Mouse (Mus musculus): ENCODE measurements at regions not wholly inside any gene's neighbourhood (a gene's known extent, or its start where the extent isn't known, plus 50 kb on each side); places are given as distances from the start of the nearest gene placed in this dataset.
"Not testable (repeated sequence)": the region's sequence is repeated elsewhere in the genome, so short reads cannot be mapped to it uniquely, and the experiment has no call there.

- no peak for DNase-seq
Measured at GRCm38 (mm10) chr16:82430384-82430783, 397.8 kb upstream of the Gm21833 start.

- DNase-seq: no peak
Measured at GRCm38 (mm10) chr16:82431075-82431474, 397.1 kb upstream of the Gm21833 start.

GRCm38 (mm10) chr16:82431811-82432210, 396.4 kb upstream of the Gm21833 start:
- peak in 1 of 2 experiments; percentile 4 for DNase-seq

GRCm38 (mm10) chr16:82460872-82461271, 367.3 kb upstream of the Gm21833 start:
- no peak for DNase-seq

- no peak for DNase-seq
Measured at GRCm38 (mm10) chr16:82470736-82471387, 357.3 kb upstream of the Gm21833 start.

- no peak for DNase-seq
Measured at GRCm38 (mm10) chr16:82520406-82520805, 307.8 kb upstream of the Gm21833 start.

GRCm38 (mm10) chr16:82521582-82521981, 306.6 kb upstream of the Gm21833 start:
- DNase-seq: no peak

GRCm38 (mm10) chr16:82564361-82564760, 263.8 kb upstream of the Gm21833 start:
- DNase-seq: no peak

GRCm38 (mm10) chr16:82596461-82596860, 231.7 kb upstream of the Gm21833 start:
- not testable (repeated sequence) for DNase-seq

- no peak for DNase-seq
Measured at GRCm38 (mm10) chr16:82602038-82602437, 226.1 kb upstream of the Gm21833 start.

Measured in heart, adult 18-20 months (tissue).